Comparison of ENCODE assay signal across 26 mouse cellular contexts in genomic region chr6:91360371-91360690, GRCm38 (mm10). TPM values are rescaled to one million over a fixed set of nuclear protein-coding genes. Genes with fewer than 3 reads are reported as not detected.
A peak's percentile ranks its signal among the peaks of the same experiment; 100 is the strongest.
DNase-seq lines count a peak whose midpoint lies in the region; ATAC-seq and TF ChIP-seq lines count a peak whose summit lies in the region.
"Had no signal": no experiment of that assay in that cellular context is flagged by ENCODE, and none has a peak within 500 bp of the region (broad histone marks: within the 10 kb centered on the region; RNA-seq: fewer than 3 reads in every experiment).

No protein-coding gene starts in this region.

- no peaks in the 10 kb centered on the region for H3K9me3 ChIP-seq in hindbrain, embryonic 15.5 days
- H3K9me3 ChIP-seq in hindbrain, postnatal 0 days (ENCODE audit: low read length), result no peaks in the 10 kb centered on the region
- H3K9me3 ChIP-seq: embryonic facial prominence, embryonic 12.5 days; embryonic facial prominence, embryonic 15.5 days; heart, embryonic 12.5 days; heart, embryonic 15.5 days had no signal

- H3K27me3 ChIP-seq in cerebellum, adult 2 months (ENCODE audit: control insufficient read depth, insufficient read depth, low read length), result no peaks in the 10 kb centered on the region
- no peaks in the 10 kb centered on the region for H3K27me3 ChIP-seq in hindbrain, embryonic 15.5 days
- H3K27me3 ChIP-seq in hindbrain, postnatal 0 days (ENCODE audit: insufficient read depth, low read length), result no peaks in the 10 kb centered on the region
- H3K27me3 ChIP-seq: embryonic facial prominence, embryonic 12.5 days; embryonic facial prominence, embryonic 15.5 days had no signal

- no peak for TF ChIP-seq CTCF in cerebellum, adult 2 months (IDR thresholded peaks at IDR 0.05; ENCODE audit: borderline replicate concordance, insufficient read depth, low read depth, low read length)
- no peak for TF ChIP-seq CTCF in hindbrain, postnatal 0 days (IDR thresholded peaks at IDR 0.05; ENCODE audit: low read depth)

- H3K4me1 ChIP-seq in cerebellum, adult 2 months (ENCODE audit: control insufficient read depth, insufficient read depth, low read length), result peaks cover 70% of the 10 kb centered on the region
- H3K4me1 ChIP-seq in hindbrain, embryonic 15.5 days (replicated peaks), result peaks cover 15% of the 10 kb centered on the region
- peaks cover 11% of the 10 kb centered on the region for H3K4me1 ChIP-seq in hindbrain, postnatal 0 days (ENCODE audit: insufficient read depth, low read length)
- H3K4me1 ChIP-seq: embryonic facial prominence, embryonic 15.5 days; heart, embryonic 12.5 days; heart, embryonic 15.5 days had no signal

- TF ChIP-seq POLR2A in cerebellum, adult 2 months (IDR thresholded peaks at IDR 0.05; ENCODE audit: borderline replicate concordance, insufficient read depth, low read length), result no peak

- 25% methylated on average over 4 of the region's 4 CpGs for WGBS in cerebellum, adult 2 months
- 96% methylated on average over 4 of the region's 4 CpGs for WGBS in hindbrain, embryonic 15.5 days
- 85% methylated on average over 4 of the region's 4 CpGs for WGBS in hindbrain, postnatal 0 days

- no peaks in the 10 kb centered on the region for H3K36me3 ChIP-seq in hindbrain, embryonic 15.5 days
- H3K36me3 ChIP-seq in hindbrain, postnatal 0 days (ENCODE audit: insufficient read depth, low read length), result no peaks in the 10 kb centered on the region
- H3K36me3 ChIP-seq: embryonic facial prominence, embryonic 12.5 days; embryonic facial prominence, embryonic 15.5 days; heart, embryonic 12.5 days; heart, embryonic 15.5 days had no signal

- H3K4me3 ChIP-seq in cerebellum, adult 2 months (replicated peaks; ENCODE audit: insufficient read depth, low read depth, low read length), result no peak overlapping the region
- H3K4me3 ChIP-seq in hindbrain, embryonic 15.5 days, result no peak overlapping the region
- H3K4me3 ChIP-seq in hindbrain, postnatal 0 days (ENCODE audit: low read length), result no peak overlapping the region
- H3K4me3 ChIP-seq: embryonic facial prominence, embryonic 12.5 days; embryonic facial prominence, embryonic 15.5 days; gastrocnemius, adult 2 months; heart, embryonic 12.5 days; heart, embryonic 15.5 days had no signal

- H3K27ac ChIP-seq in cerebellum, adult 2 months (ENCODE audit: insufficient read depth, low read length), result peak overlapping the region; percentile 99
- H3K27ac ChIP-seq in hindbrain, embryonic 15.5 days (replicated peaks), result 0 out of 2 replicates have a peak overlapping the region, but pooled peaks have one; percentile 27
- H3K27ac ChIP-seq in hindbrain, postnatal 0 days, result no peak overlapping the region
- H3K27ac ChIP-seq: embryonic facial prominence, embryonic 12.5 days; embryonic facial prominence, embryonic 15.5 days; gastrocnemius, adult 2 months; heart, embryonic 15.5 days had no signal

- no peak overlapping the region for H3K4me2 ChIP-seq in hindbrain, embryonic 15.5 days
- H3K4me2 ChIP-seq in hindbrain, postnatal 0 days (ENCODE audit: low read depth, low read length), result no peak overlapping the region
- H3K4me2 ChIP-seq: embryonic facial prominence, embryonic 12.5 days; embryonic facial prominence, embryonic 15.5 days; heart, embryonic 12.5 days; heart, embryonic 15.5 days had no signal

- no peak overlapping the region for H3K9ac ChIP-seq in hindbrain, embryonic 15.5 days
- no peak overlapping the region for H3K9ac ChIP-seq in hindbrain, postnatal 0 days (replicated peaks; ENCODE audit: low read length)
- H3K9ac ChIP-seq: embryonic facial prominence, embryonic 12.5 days; embryonic facial prominence, embryonic 15.5 days; heart, embryonic 12.5 days; heart, embryonic 15.5 days had no signal

- DNase-seq in cerebellum, adult 11 months, result peak; percentile 54
- DNase-seq in cerebellum, postnatal 4 days (ENCODE audit: low spot score in 2 of 2), result no peak
- no peak for DNase-seq in cerebellum, adult 2 months
- no peak for DNase-seq in hindbrain, postnatal 0 days (ENCODE audit: low spot score)
- peak; percentile 69 for DNase-seq in cerebellum, adult 9-10 months
- no peak for DNase-seq in thymus, postnatal 25 days
- DNase-seq: adrenal gland, adult 8-10 months; adrenal gland, postnatal 25 days; gastrocnemius, adult 2 months; gastrocnemius, postnatal 14 days; heart, adult 18-20 months; heart, postnatal 10 days; heart, postnatal 36 days; kidney, adult 18-20 months; kidney, adult 9 months had no signal

- ATAC-seq in cerebellum, adult (ENCODE audit: insufficient number of reproducible peaks, low FRiP score, low TSS enrichment), result no peak
- ATAC-seq in hindbrain, embryonic 15.5 days (ENCODE audit: low FRiP score, low read depth), result no peak
- no peak for ATAC-seq in hindbrain, postnatal 0 days
- ATAC-seq: activated CD4-positive, CD25-positive, alpha-beta regulatory T cell, adult 4 months; inflammation-experienced regulatory T-cells, adult 6 months; intestine, embryonic 16.5 days had no signal

RNA-seq across cellular contexts. Expression of gene Wnt7a, which starts 50.8 kb away (rescaled TPM):
- polyA plus RNA-seq in cerebellum, adult 2 months (2012; rRNA removed), result 40.7 and 47.2 TPM in 2 replicates
- 10.1 and 11.0 TPM in 2 replicates for polyA plus RNA-seq in hindbrain, embryonic 15.5 days (2015; fragmentation: Nextera tagmentation; extraction: Ambion mirVana)
- total RNA-seq in hindbrain, postnatal 0 days (2014; rRNA removed), result 10.6 and 11.4 TPM in 2 replicates
- 5.8 and 6.2 TPM in 2 replicates for polyA plus RNA-seq in hindbrain, postnatal 0 days (2015; fragmentation: Nextera tagmentation; extraction: Ambion mirVana)
- total RNA-seq: adrenal gland, adult 8-10 months; adrenal gland, postnatal 25 days; common myeloid progenitor, adult 5-6 weeks; gastrocnemius, adult 2 months; gastrocnemius, postnatal 14 days; gastrocnemius, postnatal 4 days; heart, adult 18-20 months; heart, postnatal 36 days had no signal
- polyA plus RNA-seq: activated CD4-positive, CD25-positive, alpha-beta regulatory T cell, adult 4 months; inflammation-experienced regulatory T-cells, adult 6 months; intestine, embryonic 16.5 days had no signal

Comparison
In these comparisons a context has a peak if more than half of its experiments do, and no peak if none do; other contexts are left out.
1. DNase-seq: peak in cerebellum, adult 11 months (single experiment) and cerebellum, adult 9-10 months (single experiment); none in cerebellum, postnatal 4 days (0 of 2), cerebellum, adult 2 months (0 of 2), hindbrain, postnatal 0 days (single experiment) and thymus, postnatal 25 days (single experiment).